Comparison of ENCODE assay signal across 9 mouse cellular contexts in genomic region chr11:110450091-110450757, GRCm38 (mm10). TPM values are rescaled to one million over a fixed set of nuclear protein-coding genes. Genes with fewer than 3 reads are reported as not detected.
DNase-seq lines count a peak whose midpoint lies in the region; ATAC-seq lines count a peak whose summit lies in the region.
"Had no signal": no experiment of that assay in that cellular context is flagged by ENCODE, and none has a peak within 500 bp of the region (broad histone marks: within the 10 kb centered on the region; RNA-seq: fewer than 3 reads in every experiment).

No protein-coding gene starts in this region.

- H3K4me1 ChIP-seq in heart, embryonic 15.5 days (replicated peaks) = peaks cover 28% of the 10 kb centered on the region

- no peaks in the 10 kb centered on the region for H3K9me3 ChIP-seq in heart, embryonic 15.5 days (replicated peaks)

- no peaks in the 10 kb centered on the region for H3K36me3 ChIP-seq in heart, embryonic 15.5 days

- WGBS in heart, embryonic 15.5 days = 45% methylated on average over 15 of the region's 15 CpGs

- H3K9ac ChIP-seq in heart, embryonic 15.5 days = no peak overlapping the region
- H3K9ac ChIP-seq: liver, embryonic 14.5 days had no signal

- H3K27ac ChIP-seq in heart, embryonic 15.5 days = 0 out of 2 replicates have a peak overlapping the region, but pooled peaks have one; percentile 26
- H3K27ac ChIP-seq: liver, embryonic 14.5 days had no signal

- ATAC-seq in heart, embryonic 15.5 days (replicated peaks; ENCODE audit: insufficient number of reproducible peaks, insufficient read depth, low FRiP score, low read depth) = 0 out of 2 replicates have a peak, but pooled peaks have one; percentile 39

- H3K4me3 ChIP-seq in heart, embryonic 15.5 days = no peak overlapping the region

- peak overlapping the region; percentile 41 for H3K4me2 ChIP-seq in heart, embryonic 15.5 days

- H3K27me3 ChIP-seq in heart, embryonic 15.5 days = no peaks in the 10 kb centered on the region

- peak; percentile 23 for DNase-seq in layer of hippocampus, adult 9-11 months
- DNase-seq in layer of hippocampus, adult 9-10 months (ENCODE audit: low spot score) = no peak
- peak; percentile 37 for DNase-seq in brain, adult 2 months (ENCODE audit: low read depth, low spot score)
- peak; percentile 54 for DNase-seq in lung, postnatal 10 days
- DNase-seq in natural killer cell, adult 2 months (ENCODE audit: low spot score in 2 of 2) = no peak
- no peak for DNase-seq in layer of hippocampus, postnatal 14 days (ENCODE audit: low spot score in 2 of 2)
- DNase-seq in spleen, postnatal 14 days (ENCODE audit: low spot score in 2 of 2) = no peak

RNA-seq across cellular contexts. Expression of gene Map2k6, which starts 51.3 kb away (rescaled TPM):
- polyA plus RNA-seq in heart, embryonic 15.5 days (2015; fragmentation: Nextera tagmentation; extraction: Ambion mirVana) = 13.5 and 15.3 TPM in 2 replicates
- total RNA-seq in layer of hippocampus, postnatal 14 days (2021) = 10 to 100 TPM; 28.8 to 28.9 TPM

Comparison
In these comparisons a context has a peak if more than half of its experiments do, and no peak if none do; other contexts are left out.
1. DNase-seq: peak in layer of hippocampus, adult 9-11 months (single experiment), brain, adult 2 months (single experiment) and lung, postnatal 10 days (single experiment); none in layer of hippocampus, adult 9-10 months (single experiment), natural killer cell, adult 2 months (0 of 2), layer of hippocampus, postnatal 14 days (0 of 2) and spleen, postnatal 14 days (0 of 2).